Mouse (Mus musculus) neural tube, postnatal 0 days (tissue): Measurements from ENCODE around the gene Prc1. TPM values are rescaled to one million over a fixed set of nuclear protein-coding genes. Genes with fewer than 3 reads are reported as not detected.

Experiments
- polyA plus RNA-seq: library from polyadenylated mRNA; unstranded; fragments of >200 nt; fragmentation: Nextera tagmentation; extraction: Ambion mirVana; gene quantifications from 2 replicates; pipeline ENCODE4 v1.2.1, GENCODE M21; 2015

The Prc1 gene
- polyA plus RNA-seq, result 21.9 and 23.5 TPM in 2 replicates

DNA sequence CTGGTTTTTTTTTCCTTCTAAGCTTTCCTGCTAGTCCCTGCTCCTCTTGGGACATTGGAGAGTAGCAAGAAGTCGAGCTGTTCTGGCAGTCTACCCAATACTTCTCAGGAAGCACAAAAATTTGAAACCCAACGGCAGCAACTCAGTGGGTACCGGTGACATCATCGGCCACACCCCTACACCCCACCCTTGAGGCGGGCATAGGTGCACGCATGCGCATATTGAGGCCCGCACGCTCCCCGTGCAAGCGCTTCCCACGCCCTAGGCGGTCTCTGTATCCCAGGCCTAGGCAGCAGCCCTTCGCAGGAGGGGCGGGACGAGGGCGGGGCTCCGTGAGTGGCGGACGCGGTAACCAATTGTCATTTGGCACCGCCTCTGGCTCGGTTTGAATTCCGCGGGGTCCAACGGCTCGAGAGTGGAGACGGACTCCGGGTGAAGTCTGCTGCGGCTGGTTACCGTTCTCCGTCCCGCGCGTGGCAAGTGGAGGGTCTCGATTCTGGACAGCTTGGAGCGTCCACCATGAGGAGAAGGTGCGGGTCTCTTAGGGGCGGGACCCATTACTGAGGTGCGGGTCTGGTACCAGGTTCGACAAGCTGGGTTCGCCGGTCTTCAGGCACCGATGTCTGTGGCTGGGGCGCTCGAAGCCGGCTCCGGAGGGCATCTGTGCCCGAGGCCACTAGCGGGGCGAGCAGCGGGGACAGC lies at the start of gene Prc1:
Prc1 (plus strand) TSS at position 389 of the 702 bp plus-strand sequence.

DNA sequence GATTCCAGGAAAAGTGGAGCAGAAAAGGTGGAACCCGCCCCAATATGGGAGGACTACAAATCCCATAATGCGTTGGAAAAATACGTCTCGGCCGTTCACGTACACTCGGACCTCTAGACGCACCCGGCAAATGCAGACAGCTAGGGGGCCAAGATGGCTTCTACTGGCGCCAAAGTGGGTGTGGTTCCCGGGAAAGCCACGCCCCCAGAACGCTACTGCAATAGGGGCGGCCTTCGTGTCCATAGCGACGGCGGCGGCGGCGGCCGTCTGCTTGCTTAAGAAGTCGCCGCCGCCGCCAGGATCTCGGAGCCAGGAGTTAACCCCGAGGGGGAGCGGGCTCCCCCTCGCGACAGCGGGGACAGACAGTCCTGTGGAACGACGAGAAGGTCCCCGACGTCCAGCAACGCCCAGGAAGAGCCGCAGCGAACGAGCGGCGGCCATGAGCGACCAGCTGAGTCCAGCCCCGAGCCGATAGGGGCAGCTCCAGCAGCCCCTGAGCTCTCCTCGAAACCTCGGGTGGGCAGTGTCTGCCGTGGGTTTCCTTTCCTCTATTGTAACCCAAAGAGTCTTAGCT lies 48.0 kb upstream of the Prc1 start, which contains the start of gene Ttll13:
Ttll13 (plus strand) TSS at position 229 of the 574 bp plus-strand sequence.

DNA sequence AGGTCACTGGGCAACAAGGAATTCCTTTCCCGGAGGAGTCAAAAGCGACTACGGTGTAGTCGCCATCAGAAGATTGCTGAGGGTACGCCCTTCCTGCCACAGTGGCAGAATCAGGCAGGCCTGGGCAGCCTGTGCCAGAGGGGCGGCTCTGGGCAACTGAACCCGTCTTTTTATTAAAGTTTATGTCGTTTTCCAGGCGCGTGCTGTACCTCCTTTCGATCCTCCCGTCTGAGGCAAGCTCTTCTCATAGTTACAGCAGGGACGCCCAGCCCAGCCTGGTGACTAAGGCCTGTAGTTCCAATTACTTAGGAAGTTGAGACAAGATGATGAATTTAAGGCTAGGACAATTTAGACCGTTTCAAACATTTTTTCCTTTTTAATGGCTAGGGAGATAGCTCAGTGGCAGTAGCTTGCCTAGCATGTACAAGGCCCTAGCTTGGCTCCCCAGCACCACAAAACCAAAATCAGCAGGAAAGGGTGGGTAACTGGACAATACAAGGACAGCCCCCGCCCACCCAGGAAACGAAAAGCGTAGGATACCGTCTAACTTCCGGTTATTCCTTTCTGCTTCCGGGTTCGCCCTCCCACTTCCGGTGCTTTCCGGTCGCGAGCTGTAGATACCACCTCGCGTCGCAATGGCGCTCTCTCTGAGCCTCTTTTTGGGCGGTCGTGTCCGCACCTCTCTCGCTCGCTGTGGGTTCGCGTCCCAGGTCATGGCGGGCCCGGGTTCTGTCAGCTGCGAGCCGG lies 33.5 kb upstream of the Prc1 start, which contains the start of gene Ngrn:
Ngrn (plus strand) TSS at position 591 of the 747 bp plus-strand sequence.

DNA sequence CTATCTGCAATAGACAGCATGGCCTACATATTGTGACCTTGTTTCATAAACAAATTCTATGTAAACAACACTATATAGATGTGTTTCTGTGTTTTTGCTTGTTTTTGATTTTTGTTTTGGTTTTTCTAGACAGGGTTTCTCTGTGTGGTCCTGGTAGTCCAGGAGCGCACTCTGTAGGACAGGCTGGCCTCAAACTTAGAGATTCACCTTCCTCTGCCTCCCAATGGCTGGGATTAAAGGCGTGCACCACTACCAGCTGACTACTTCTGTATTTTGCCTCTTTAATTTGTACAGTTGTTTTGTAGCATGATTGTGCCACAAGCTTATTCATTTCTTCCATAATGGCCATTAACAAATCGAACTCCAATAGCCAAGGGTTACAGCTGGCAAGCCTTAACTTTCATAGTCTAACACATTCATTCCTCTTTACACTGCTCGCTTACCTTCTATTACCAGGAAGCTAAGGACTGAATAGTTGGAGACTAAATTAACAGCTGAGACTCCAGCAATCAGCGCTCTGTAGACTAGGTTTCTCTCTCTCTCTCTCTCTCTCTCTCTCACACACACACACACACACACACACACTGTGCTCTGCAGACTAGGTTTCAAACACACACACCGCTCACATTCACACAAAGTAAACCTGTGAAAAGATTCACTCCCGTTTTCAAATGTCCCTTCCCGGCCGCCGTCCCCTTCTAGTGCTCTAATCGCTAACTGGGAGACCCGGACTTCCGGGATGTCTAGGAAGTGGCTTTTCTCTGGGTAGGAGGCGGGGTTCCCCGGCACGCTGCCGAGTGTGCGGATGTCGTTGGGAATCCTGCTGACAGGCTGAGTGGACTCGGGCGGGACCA lies 25.1 kb upstream of the Prc1 start, which contains the start of gene Vps33b:
Vps33b (plus strand) TSS at position 753 of the 854 bp plus-strand sequence.

DNA sequence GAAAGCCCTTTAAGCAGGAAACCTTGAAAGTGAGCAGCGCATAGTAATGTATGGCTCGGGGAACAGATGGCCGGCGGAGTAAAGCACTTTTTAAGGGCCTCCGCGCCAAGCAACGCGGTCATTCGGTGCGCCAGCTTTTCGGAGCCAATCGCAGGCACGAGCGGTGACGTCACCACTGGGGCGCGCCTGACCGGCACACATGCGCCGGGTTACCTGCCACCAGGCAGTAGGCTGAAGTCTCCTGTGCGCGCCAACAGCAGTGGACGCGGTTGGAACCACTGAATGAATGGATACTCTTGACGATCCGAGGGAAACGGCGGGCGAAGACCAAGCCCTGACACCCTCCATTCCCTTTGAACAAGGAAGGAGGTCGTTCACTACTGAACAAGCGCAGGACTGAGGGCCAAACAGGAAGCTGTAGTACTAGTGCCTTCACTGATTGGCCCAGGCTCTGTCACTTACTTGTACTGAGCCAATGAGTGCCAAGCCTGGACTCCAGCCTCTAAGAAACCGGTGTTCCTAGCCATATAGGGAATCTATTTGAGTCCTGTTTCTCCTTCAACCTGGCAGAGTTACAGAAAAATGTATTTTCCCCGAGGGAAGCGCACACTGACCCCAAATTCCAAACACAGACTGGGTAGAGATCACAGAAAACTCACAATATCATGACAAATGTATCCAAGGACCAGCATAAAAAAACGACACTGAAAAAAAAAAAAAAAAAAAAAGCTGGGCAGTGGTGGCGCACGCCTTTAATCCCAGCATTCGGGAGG lies 30.0 kb downstream of the Prc1 start, which contains the start of gene Rccd1:
Rccd1 (minus strand) TSS at position 412 of the 773 bp plus-strand sequence.

DNA sequence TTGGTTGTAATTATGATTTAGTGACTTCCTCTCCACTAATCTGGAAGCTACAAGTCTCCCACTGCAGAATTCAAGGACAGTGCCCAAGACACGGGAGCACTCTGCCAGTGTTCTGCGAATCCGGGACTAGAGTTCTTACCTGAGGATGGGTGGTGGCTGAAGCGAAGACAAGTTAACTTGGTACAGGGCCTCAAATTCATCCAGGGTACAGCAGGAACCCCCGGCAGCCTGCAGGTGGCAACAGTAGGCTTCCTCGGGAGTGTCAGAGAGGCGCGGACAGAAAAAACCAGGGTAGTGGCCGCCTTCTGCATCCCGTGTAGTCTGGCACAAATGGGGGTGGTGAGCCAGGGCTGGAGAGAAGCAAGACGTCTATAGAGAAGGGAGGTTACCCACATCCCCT lies 46.5 kb downstream of the Prc1 start, which contains the start of gene Unc45a:
Unc45a (minus strand) TSS at position 213 of the 400 bp plus-strand sequence.

DNA sequence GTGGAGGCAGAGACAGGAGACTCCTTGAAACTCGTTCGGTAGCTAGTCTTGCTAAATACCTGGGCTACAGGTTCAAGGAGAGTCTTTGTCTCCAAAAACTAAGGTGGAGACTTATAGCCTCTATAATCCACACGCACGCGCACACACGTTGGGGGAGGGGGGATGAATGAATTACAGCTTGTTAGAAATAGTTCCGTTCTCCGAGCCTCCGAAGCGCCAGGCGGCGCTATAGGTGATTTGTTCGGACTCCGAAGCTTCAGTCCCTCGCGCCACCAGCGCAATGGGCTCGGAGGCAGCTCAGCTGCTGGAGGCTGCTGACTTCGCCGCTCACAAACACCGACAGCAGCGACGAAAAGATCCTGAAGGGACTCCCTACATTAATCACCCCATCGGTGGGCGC lies 48.6 kb downstream of the Prc1 start, which contains the start of gene Hddc3:
Hddc3 (plus strand) TSS at position 247 of the 400 bp plus-strand sequence.

Other genes starting within 250 kb of the Prc1 start
- gene Idh2, start 179.1 kb upstream of the Prc1 start, polyA plus RNA-seq, result 138 and 150 TPM in 2 replicates
- gene Sema4b, start 107.6 kb upstream of the Prc1 start, polyA plus RNA-seq, result 27.4 and 30.5 TPM in 2 replicates
- gene Cib1, start 61.6 kb upstream of the Prc1 start, polyA plus RNA-seq, result 52.4 and 60.6 TPM in 2 replicates
- 3.7 and 3.8 TPM in 2 replicates for gene Gdpgp1, start 61.6 kb upstream of the Prc1 start, polyA plus RNA-seq
- 3.4 and 4.0 TPM in 2 replicates for gene Ttll13, start 48.1 kb upstream of the Prc1 start, polyA plus RNA-seq
- 68.1 and 72.3 TPM in 2 replicates for gene Ngrn, start 33.2 kb upstream of the Prc1 start, polyA plus RNA-seq
- gene Vps33b, start 24.8 kb upstream of the Prc1 start, polyA plus RNA-seq, result 13.5 and 17.8 TPM in 2 replicates
- 8.0 and 12.1 TPM in 2 replicates for gene Rccd1, start 30.0 kb downstream of the Prc1 start, polyA plus RNA-seq
- 41.4 and 45.2 TPM in 2 replicates for gene Unc45a, start 46.6 kb downstream of the Prc1 start, polyA plus RNA-seq
- gene Hddc3, start 48.7 kb downstream of the Prc1 start, polyA plus RNA-seq, result 18.0 and 18.5 TPM in 2 replicates
- gene Man2a2, start 76.9 kb downstream of the Prc1 start, polyA plus RNA-seq, result 17.2 and 21.7 TPM in 2 replicates
- gene Fes, start 93.5 kb downstream of the Prc1 start, polyA plus RNA-seq, result 2.5 and 5.3 TPM in 2 replicates
- gene Furin, start 111.0 kb downstream of the Prc1 start, polyA plus RNA-seq, result 6.8 and 7.7 TPM in 2 replicates
- 4.2 and 4.9 TPM in 2 replicates for gene Blm, start 240.7 kb downstream of the Prc1 start, polyA plus RNA-seq